Mouse (Mus musculus): ENCODE measurements around the gene Eno1.

GRCm38 (mm10) chr4:150213910-150214309 lies 22.6 kb upstream of the Eno1 start:
- peak; percentile 52; the same call in 1 of the 2 replicates for TF ChIP-seq CTCF (IDR thresholded peaks at IDR 0.05; ENCODE audit: low read depth, low read length)
- no peak for TF ChIP-seq POLR2A (IDR thresholded peaks at IDR 0.05; ENCODE audit: extremely low read depth, insufficient read depth, low read length)

Measured in liver, adult 2 months (tissue).